Mouse (Mus musculus) retina, adult 2 months (tissue): Measurements from ENCODE around the gene H2-Eb2.
"Not testable (repeated sequence)": the region's sequence is repeated elsewhere in the genome, so short reads cannot be mapped to it uniquely, and the experiment has no call there.

ENCODE experiments used
- DNase-seq: peaks from one replicate; pipeline ENCODE4 v3.0.0-alpha.2; 2012; ENCODE audit warnings: low read depth, low spot score

The H2-Eb2 gene

GRCm38 (mm10) chr17:34305380-34306030 is 20.0 kb upstream of the H2-Eb2 start, which contains the start of gene H2-Eb1:
H2-Eb1 (plus strand) TSS chr17:34305867.
- DNase-seq: no peak

- no peak for DNase-seq
Observed at GRCm38 (mm10) chr17:34306407-34306806, 19.1 kb upstream of the H2-Eb2 start.

DNA sequence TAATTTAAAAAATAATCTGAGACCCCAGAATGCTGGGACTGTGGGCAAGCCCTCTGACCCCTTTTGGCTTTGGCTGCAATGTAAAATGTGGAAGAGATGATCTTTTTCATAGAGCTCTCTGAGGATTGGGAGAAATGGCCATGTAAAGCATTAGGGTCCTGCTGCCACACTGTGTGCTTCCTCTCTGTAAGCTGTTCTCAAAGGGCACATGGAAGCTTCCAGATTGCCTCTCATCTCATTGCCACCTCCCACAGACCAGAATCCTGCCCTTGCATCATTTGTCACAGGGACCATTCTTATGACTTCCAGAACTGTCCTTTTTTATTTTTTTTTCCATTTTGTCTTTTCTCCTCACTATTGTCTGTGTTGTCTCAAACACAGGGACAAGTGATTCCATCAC is 18.2 kb upstream of the H2-Eb2 start:
- no peak for DNase-seq

- no peak for DNase-seq
Observed at GRCm38 (mm10) chr17:34308161-34308560, 17.3 kb upstream of the H2-Eb2 start.

DNA sequence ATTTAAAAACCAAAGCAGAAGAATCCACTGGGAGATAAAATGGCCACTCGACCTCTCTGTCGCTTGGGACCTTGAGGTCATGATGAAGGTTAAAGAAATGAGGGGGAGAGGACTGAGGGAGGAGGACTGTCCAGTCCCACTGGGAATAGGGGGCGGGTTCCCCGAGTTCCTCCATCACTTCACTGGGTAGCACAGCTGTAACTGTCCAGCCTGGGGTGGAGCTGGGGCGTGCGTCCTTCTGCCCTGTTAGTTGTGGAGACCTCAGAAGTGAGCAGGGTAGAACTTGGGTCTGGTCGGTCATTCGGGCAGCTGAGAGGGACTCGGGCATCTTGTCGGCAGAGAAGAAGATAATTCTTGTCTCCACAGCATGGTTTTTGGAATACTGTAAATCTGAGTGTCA is 16.2 kb upstream of the H2-Eb2 start:
- DNase-seq: no peak

DNA sequence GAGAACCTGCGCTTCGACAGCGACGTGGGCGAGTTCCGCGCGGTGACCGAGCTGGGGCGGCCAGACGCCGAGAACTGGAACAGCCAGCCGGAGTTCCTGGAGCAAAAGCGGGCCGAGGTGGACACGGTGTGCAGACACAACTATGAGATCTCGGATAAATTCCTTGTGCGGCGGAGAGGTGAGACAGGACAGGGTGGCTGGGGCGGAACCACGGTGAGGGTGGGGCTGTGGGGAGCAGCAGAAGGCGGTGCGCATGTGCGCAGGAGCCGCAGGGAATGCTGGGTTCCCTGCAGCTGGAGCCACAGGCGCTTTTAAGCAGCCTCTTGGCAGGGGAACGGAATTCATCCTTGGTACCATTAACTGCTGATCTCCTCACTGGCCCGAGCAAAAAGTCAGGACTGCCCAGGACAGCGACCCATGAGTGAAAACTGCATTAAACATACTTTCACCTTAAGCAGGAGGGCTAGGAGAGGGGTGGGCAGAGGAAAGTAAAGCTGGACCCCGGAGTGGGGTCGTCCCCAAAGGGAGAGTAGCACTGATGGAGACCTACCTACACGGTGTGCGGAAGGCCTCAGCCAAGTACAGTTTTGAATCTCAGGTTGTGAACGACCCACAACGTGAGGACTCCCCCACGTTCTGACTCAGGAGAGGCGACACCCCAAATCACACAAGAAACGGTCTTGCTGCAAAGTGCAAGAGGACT is 15.6 kb upstream of the H2-Eb2 start:
- DNase-seq: no peak

DNA sequence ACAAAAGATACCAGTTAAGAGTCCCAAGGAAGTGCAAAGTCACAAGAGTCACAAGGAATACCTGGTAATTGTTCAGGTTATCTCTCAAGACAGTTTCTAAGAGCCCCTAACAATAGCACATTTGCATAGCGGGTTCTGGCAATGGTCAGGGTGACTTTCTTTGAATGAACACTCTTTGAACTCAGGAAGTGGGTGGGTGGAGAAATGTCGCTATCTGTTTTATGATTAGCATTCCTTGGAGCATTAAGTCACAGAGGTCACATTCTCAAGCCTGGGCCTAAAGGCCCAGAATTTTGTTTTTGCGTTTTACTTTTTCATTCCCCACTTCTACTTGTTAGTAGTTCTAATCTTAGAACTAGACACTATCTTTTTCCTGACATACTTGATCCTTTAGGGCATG is 14.9 kb upstream of the H2-Eb2 start:
- DNase-seq: not testable (repeated sequence)

- DNase-seq: no peak
Observed at GRCm38 (mm10) chr17:34312185-34312584, 13.3 kb upstream of the H2-Eb2 start.

DNA sequence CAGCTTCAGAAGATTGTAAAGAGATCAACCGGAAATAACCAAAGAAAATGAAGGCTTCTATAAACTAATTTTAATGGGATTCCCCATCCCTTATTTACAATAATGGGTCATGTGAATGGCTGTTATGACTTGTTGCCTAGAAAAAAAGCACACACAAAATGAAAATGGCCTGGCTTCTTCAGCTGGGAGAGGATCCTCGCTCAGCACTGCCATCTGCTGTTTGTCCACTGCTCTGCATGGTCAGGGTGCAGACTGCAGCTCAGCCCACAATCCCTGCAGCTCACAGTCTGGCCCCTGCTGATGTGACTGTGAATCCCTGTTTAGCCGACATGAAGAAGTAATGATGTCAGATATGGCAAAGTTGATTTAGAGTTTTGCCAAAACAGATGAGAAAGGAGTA is 12.1 kb upstream of the H2-Eb2 start:
- DNase-seq: no peak

GRCm38 (mm10) chr17:34314286-34314685 is 11.2 kb upstream of the H2-Eb2 start:
- no peak for DNase-seq

DNA sequence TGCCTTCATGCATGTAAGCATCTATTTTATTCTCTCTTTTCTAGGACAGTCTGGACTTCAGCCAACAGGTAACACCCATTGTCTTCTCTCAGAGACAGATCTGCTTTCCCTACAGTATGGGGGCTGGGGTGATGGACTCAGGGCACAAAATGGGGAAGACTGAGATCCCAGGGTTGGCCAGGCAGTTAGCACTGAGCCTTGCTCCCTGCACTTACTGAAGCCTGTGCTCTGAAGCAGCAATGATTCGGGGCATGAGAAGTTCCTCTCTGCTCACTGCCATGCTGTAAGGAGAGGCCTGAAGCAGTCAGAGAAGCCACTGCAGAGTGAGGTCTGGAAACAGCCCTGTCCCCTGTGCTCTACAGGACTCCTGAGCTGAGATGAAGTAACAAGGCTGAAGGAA is 10.0 kb upstream of the H2-Eb2 start:
- DNase-seq: no peak

DNA sequence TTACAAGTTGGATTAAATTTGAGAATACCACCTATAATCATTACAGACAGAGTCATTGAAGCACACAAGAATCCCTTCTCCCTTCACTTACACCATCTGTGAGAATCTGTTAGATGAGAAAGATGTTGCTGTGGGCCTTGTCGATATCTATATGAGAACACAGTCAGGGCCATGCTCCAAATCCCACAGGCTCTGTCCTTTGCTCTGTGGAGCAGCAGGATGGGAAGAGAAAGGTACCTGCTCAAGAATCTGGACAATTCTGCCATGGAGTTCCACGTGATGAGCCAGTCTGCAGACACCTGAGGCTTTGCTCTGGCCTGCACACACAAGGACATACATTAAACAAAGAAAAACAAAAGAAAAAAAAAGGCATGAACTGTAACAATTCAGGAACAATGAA is 8.8 kb upstream of the H2-Eb2 start:
- DNase-seq: no peak

GRCm38 (mm10) chr17:34317275-34317674 is 8.2 kb upstream of the H2-Eb2 start:
- DNase-seq: no peak

GRCm38 (mm10) chr17:34326373-34326772 is 908 bp downstream of the H2-Eb2 start:
- DNase-seq: no peak

DNA sequence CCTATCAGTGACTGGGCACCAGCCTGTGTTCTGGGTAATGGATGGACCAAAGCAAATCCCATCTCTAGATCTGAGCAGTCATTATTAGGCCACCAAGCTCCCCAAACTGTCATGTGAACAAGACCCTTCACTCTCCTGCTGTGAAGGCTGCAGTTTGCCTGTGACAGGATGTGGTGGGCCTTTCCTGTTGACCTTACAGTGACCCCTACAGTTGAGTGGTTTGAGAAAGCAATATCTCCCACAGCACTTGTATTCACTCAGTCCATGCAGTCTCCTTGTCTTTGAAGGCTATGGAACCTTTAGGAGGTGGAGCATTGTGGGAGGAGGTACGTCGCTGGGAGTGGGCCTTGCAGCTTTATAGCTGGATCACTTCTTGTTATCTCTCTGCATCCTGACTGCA is 4.3 kb downstream of the H2-Eb2 start:
- DNase-seq: no peak

DNA sequence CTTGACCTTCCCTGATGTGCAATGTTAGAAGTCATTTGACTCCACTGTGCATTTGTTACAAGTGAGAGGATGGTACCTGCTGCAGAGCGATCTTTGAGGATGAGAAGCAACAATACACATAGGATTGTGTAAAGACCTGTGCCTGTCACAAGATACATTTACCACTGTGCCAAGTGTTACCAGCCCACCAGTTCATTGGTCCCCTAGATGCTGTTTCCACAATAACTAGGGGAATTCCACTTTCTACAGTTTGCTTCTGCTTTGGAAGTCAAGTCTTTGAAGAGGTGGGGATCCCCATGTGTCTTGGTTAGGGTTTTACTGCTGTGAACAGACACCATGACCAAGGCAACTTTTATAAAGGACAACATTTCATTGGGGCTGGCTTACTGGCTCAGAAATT is 5.7 kb downstream of the H2-Eb2 start:
- no peak for DNase-seq

GRCm38 (mm10) chr17:34340619-34341402 is 15.3 kb downstream of the H2-Eb2 start:
- DNase-seq: no peak

- no peak for DNase-seq
Observed at GRCm38 (mm10) chr17:34344882-34345281, 19.4 kb downstream of the H2-Eb2 start.

GRCm38 (mm10) chr17:34345486-34345885 is 20.0 kb downstream of the H2-Eb2 start:
- DNase-seq: no peak

DNA sequence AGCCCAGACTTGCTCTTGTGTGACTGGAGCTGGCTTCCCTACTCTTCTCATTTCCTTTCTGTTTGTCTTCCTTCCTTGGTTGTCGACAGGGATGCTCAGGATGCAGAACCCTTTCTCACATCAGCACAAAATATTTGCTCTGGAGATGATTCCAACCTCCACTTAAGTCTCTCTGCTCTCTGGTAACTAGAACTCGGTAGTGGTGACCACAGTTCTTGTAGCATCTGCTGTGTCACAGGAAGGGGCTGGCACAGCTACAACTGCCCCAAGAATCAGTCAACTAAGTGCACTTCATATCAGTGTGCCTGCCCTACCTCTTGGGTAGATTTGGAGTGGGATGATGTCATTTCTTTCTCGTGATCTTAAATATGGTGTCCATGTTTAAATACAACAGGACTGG is 20.6 kb downstream of the H2-Eb2 start:
- DNase-seq: no peak

- DNase-seq: no peak
Observed at GRCm38 (mm10) chr17:34347606-34348308, 22.3 kb downstream of the H2-Eb2 start.

DNA sequence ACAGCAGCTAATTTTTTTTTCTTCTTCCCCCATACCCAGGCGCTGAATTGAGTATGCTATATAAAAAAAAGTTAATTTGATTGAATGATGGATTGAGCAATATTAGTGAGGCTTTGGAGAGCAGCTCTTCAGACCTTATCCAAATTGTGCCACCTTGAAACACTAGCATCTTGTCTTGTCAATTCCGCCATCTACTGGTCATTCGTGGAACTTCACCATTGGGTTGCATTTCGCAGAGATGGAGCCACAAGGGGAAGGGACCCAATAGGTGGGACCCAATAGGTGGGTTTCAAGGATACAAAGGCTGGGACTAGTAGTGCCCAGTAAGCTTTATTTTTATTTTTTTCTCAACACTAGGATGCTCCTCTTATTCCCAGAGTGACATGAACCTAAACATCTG is 24.0 kb downstream of the H2-Eb2 start:
- DNase-seq: peak; percentile 46
